ENCODE assay signal across 20 mouse cellular contexts in the genomic region with DNA sequence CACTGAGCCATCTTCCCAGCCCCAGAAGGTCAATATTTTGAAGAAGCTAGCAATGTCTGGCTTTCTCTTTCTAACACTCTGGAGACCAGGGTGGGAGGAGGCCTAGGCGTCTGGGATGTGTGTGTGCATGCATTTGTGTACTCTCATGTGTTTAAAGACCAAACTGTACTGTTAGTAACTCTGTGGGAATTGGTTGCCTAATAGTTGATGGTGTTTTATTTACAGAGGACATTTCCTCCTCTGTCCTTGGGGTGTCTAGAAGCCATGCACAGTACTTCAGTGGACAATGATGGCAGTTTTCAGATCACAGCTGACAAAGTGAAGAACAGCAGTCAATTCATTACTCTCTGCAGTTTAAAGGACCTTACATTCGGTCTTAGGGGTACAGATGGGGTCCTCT. TPM values are rescaled to one million over a fixed set of nuclear protein-coding genes. Genes with fewer than 3 reads are reported as not detected.
"Had no signal": no experiment of that assay in that cellular context is flagged by ENCODE, and none has a peak within 500 bp of the region (broad histone marks: within the 10 kb centered on the region; RNA-seq: fewer than 3 reads in every experiment).

No protein-coding gene starts in this region.

- H3K9ac ChIP-seq: liver, postnatal 0 days; lung, embryonic 15.5 days; midbrain, embryonic 13.5 days; midbrain, embryonic 15.5 days; neural tube, embryonic 12.5 days; stomach, embryonic 15.5 days had no signal

- DNase-seq: liver, postnatal 0 days; lung, adult 2 months; lung, postnatal 14 days; lung, postnatal 36 days; right cerebral cortex, postnatal 14 days; thymus, adult 2 months; thymus, postnatal 25 days; thymus, postnatal 4 days had no signal

- ATAC-seq: liver, postnatal 0 days; midbrain, embryonic 13.5 days; midbrain, embryonic 15.5 days had no signal

- H3K4me2 ChIP-seq: lung, embryonic 15.5 days; midbrain, embryonic 11.5 days; midbrain, embryonic 13.5 days; midbrain, embryonic 15.5 days; neural tube, embryonic 12.5 days; stomach, embryonic 15.5 days had no signal

- H3K4me1 ChIP-seq: lung, embryonic 15.5 days; midbrain, embryonic 13.5 days; midbrain, embryonic 15.5 days; neural tube, embryonic 12.5 days; stomach, embryonic 15.5 days had no signal

- H3K4me3 ChIP-seq: lung, embryonic 15.5 days; megakaryocyte, embryonic 14.5 days; midbrain, embryonic 13.5 days; midbrain, embryonic 15.5 days; neural tube, embryonic 12.5 days; stomach, embryonic 15.5 days had no signal

- H3K27ac ChIP-seq: lung, embryonic 15.5 days; macrophage; midbrain, embryonic 13.5 days; midbrain, embryonic 15.5 days; neural tube, embryonic 12.5 days; stomach, embryonic 15.5 days; stomach, postnatal 0 days had no signal

- H3K27me3 ChIP-seq: lung, embryonic 15.5 days; megakaryocyte, embryonic 14.5 days; midbrain, embryonic 13.5 days; midbrain, embryonic 15.5 days; neural tube, embryonic 12.5 days; stomach, embryonic 15.5 days had no signal

- H3K9me3 ChIP-seq: lung, embryonic 15.5 days; megakaryocyte, embryonic 14.5 days; midbrain, embryonic 13.5 days; midbrain, embryonic 15.5 days; neural tube, embryonic 12.5 days; stomach, embryonic 15.5 days had no signal

RNA-seq across cellular contexts. Expression of a gene that starts 27.5 kb away (rescaled TPM):
- total RNA-seq: monocyte, adult 5-6 weeks; neutrophil, adult 5-6 weeks had no signal
- polyA plus RNA-seq: macrophage had no signal

RNA-seq across cellular contexts. Expression of a gene that starts 53.9 kb away (rescaled TPM):
- total RNA-seq: megakaryocyte progenitor cell, adult 5-6 weeks; monocyte, adult 5-6 weeks; neutrophil, adult 5-6 weeks had no signal
